Mouse (Mus musculus): ENCODE measurements around the gene C8a. TPM values are rescaled to one million over a fixed set of nuclear protein-coding genes. Genes with fewer than 3 reads are reported as not detected.

Gene C8a
- polyA plus RNA-seq, 1 experiment from 2014 or later: not detected

DNA sequence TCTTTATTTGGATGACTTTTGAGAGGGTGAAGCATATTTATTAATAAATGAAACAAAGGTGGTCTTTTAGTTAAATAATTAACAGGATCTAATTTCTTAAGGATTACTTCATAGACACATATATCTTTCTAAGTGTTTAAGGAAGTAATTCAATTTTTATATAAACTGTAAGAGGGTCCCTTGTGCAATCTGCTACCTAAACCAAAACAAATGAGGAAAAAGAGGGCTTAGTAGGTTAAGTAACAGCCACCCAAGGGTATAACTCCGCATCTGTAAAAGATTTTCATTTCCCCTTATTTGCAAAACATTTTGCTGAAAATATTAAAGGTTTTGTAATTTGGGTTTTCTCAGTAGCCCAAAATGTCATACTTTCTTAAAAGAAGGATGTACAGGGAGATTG, 11.8 kb downstream of the C8a start:
- Histone ChIP-seq H3K27me3 (ENCODE audit: control insufficient read depth, insufficient read depth, low read length) (no peaks in the 10 kb centered on the region), H3K36me3 (replicated peaks; ENCODE audit: control insufficient read depth, insufficient read depth, low read depth, low read length) (no peaks in the 10 kb centered on the region), H3K9me3 (replicated peaks; ENCODE audit: control insufficient read depth, low read length) (no peaks in the 10 kb centered on the region), H3K4me2 (ENCODE audit: low read depth, low read length) (no peak overlapping the region), H3K4me1 (ENCODE audit: control insufficient read depth, insufficient read depth, low read length) (no peaks in the 10 kb centered on the region), H3K27ac (replicated peaks; ENCODE audit: low read depth, low read length) (no peak overlapping the region), H3K4me3 (ENCODE audit: low read depth, low read length) (no peak overlapping the region), H3K9ac (replicated peaks; ENCODE audit: low read length) (no peak overlapping the region)
- DNase-seq (ENCODE audit: low spot score) (no peak), ATAC-seq (replicated peaks; ENCODE audit: insufficient number of reproducible peaks, low FRiP score, low TSS enrichment, low read depth) (no peak)
- WGBS: 76% methylated on average over 1 of the region's 1 CpGs

DNA sequence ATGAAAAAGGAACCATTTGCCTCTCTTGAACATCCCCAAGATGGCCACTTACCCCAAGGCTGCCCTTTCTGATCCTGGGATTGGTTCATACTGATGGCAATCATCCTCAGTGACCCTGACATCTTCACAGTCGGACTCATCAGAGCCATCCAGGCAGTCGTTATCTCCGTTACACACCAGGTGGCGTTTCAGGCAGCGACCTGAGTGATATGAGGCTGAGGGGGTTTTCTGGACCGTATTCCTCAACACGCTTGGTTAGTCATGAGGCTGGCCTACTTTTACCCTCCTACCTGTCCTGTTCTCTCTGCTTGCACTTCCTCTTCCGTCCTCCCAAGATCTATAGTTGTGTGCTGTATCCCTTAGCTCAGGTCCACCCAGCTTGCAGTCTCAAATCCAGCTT, 15.0 kb downstream of the C8a start:
- Histone ChIP-seq H3K4me1 (ENCODE audit: control insufficient read depth, insufficient read depth, low read length) (no peaks in the 10 kb centered on the region), H3K36me3 (replicated peaks; ENCODE audit: control insufficient read depth, insufficient read depth, low read depth, low read length) (no peaks in the 10 kb centered on the region), H3K9ac (replicated peaks; ENCODE audit: low read length) (no peak overlapping the region), H3K27ac (replicated peaks; ENCODE audit: low read depth, low read length) (no peak overlapping the region), H3K4me2 (ENCODE audit: low read depth, low read length) (no peak overlapping the region), H3K9me3 (replicated peaks; ENCODE audit: control insufficient read depth, low read length) (no peaks in the 10 kb centered on the region), H3K4me3 (ENCODE audit: low read depth, low read length) (no peak overlapping the region), H3K27me3 (ENCODE audit: control insufficient read depth, insufficient read depth, low read length) (no peaks in the 10 kb centered on the region)
- ATAC-seq (replicated peaks; ENCODE audit: insufficient number of reproducible peaks, low FRiP score, low TSS enrichment, low read depth): no peak
- no peak for DNase-seq (ENCODE audit: low spot score)
- WGBS: 77% methylated on average over 8 of the region's 8 CpGs

DNA sequence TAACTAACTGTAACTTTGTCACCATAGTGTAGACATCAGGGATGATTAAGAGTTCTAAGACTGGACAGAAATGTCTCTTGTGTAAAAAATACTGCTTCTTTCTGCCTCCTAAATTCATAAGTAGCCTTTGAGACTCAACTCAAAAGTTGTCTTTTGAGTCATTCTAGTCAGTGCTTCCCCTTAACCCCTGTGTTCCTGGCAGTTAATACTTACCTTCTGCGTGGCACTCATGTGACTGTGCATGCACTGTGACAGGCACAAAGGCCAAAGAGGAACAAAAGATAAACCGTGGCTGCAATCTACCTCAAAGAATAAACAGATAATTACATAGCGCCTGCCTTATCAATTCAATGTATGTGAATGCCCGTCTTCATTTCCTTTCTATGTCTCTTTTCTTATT, 18.4 kb downstream of the C8a start:
- 79% methylated on average over 4 of the region's 4 CpGs for WGBS
- H3K9me3 ChIP-seq (replicated peaks; ENCODE audit: control insufficient read depth, low read length): no peaks in the 10 kb centered on the region
- ATAC-seq (replicated peaks; ENCODE audit: insufficient number of reproducible peaks, low FRiP score, low TSS enrichment, low read depth) (no peak), DNase-seq (ENCODE audit: low spot score) (no peak)
- H3K4me2 ChIP-seq (ENCODE audit: low read depth, low read length): no peak overlapping the region
- no peaks in the 10 kb centered on the region for H3K4me1 ChIP-seq (ENCODE audit: control insufficient read depth, insufficient read depth, low read length)
- H3K4me3 ChIP-seq (ENCODE audit: low read depth, low read length): no peak overlapping the region
- H3K27me3 ChIP-seq (ENCODE audit: control insufficient read depth, insufficient read depth, low read length): no peaks in the 10 kb centered on the region
- no peaks in the 10 kb centered on the region for H3K36me3 ChIP-seq (replicated peaks; ENCODE audit: control insufficient read depth, insufficient read depth, low read depth, low read length)
- H3K27ac ChIP-seq (replicated peaks; ENCODE audit: low read depth, low read length): no peak overlapping the region
- no peak overlapping the region for H3K9ac ChIP-seq (replicated peaks; ENCODE audit: low read length)

DNA sequence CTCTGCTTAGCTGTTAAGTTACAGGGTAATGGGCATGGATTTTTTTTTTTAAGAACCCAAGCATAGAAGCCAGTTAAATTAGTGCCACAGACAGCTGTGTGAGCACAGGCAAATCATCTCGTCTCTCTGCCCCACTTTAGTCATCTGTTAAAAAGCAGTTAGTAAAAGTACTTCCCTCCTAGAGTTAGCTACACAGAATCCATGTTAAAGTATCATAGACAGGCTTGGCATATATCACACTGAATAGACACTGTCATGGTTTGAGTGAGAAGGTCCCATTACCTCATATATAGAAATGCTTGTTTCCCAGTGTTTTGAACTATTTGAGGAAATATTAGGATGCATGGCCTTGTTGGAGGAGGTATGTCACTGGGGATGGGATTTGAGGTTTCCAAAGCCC, 19.2 kb downstream of the C8a start, which contains the start of gene Gm17662:
TSS of gene Gm17662 (plus strand) at position 301 of the 400 bp plus-strand sequence.
- ATAC-seq (replicated peaks; ENCODE audit: insufficient number of reproducible peaks, low FRiP score, low TSS enrichment, low read depth) (no peak), DNase-seq (ENCODE audit: low spot score) (no peak)
- Histone ChIP-seq H3K4me1 (ENCODE audit: control insufficient read depth, insufficient read depth, low read length) (no peaks in the 10 kb centered on the region), H3K36me3 (replicated peaks; ENCODE audit: control insufficient read depth, insufficient read depth, low read depth, low read length) (no peaks in the 10 kb centered on the region), H3K4me2 (ENCODE audit: low read depth, low read length) (no peak within 1 kb of the TSS), H3K27ac (replicated peaks; ENCODE audit: low read depth, low read length) (no peak within 1 kb of the TSS), H3K9me3 (replicated peaks; ENCODE audit: control insufficient read depth, low read length) (no peaks in the 10 kb centered on the region), H3K4me3 (ENCODE audit: low read depth, low read length) (no peak within 1 kb of the TSS), H3K27me3 (ENCODE audit: control insufficient read depth, insufficient read depth, low read length) (no peaks in the 10 kb centered on the region), H3K9ac (replicated peaks; ENCODE audit: low read length) (no peak within 1 kb of the TSS)
- 81% methylated on average over 1 of the region's 1 CpGs for whole genome bisulfite sequencing

DNA sequence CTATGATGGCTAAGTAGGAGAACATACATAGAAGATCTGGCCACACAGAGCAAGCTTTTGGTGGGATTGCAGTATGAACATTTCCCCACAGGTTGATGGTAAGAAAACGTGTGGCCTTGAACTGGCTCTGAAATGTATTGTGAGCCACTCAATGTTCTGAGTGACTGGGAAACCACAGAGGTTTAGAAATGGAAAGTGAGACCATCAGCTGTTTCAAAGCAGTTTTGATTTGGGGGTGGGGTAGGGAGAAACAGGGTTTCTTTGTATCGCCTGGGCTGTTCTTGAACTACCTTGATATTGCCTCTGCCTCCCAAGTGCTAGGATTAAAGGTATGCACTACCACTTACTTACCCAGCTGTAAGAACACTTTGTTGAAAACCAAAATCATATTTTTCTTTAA, 21.0 kb downstream of the C8a start:
- H3K9me3 ChIP-seq (replicated peaks; ENCODE audit: control insufficient read depth, low read length): no peaks in the 10 kb centered on the region
- DNase-seq (ENCODE audit: low spot score): no peak
- WGBS: 78% methylated on average over 2 of the region's 2 CpGs
- no peak overlapping the region for H3K27ac ChIP-seq (replicated peaks; ENCODE audit: low read depth, low read length)
- H3K36me3 ChIP-seq (replicated peaks; ENCODE audit: control insufficient read depth, insufficient read depth, low read depth, low read length): no peaks in the 10 kb centered on the region
- no peak for ATAC-seq (replicated peaks; ENCODE audit: insufficient number of reproducible peaks, low FRiP score, low TSS enrichment, low read depth)
- no peak overlapping the region for H3K4me2 ChIP-seq (ENCODE audit: low read depth, low read length)
- no peaks in the 10 kb centered on the region for H3K27me3 ChIP-seq (ENCODE audit: control insufficient read depth, insufficient read depth, low read length)
- no peaks in the 10 kb centered on the region for H3K4me1 ChIP-seq (ENCODE audit: control insufficient read depth, insufficient read depth, low read length)
- H3K4me3 ChIP-seq (ENCODE audit: low read depth, low read length): no peak overlapping the region
- no peak overlapping the region for H3K9ac ChIP-seq (replicated peaks; ENCODE audit: low read length)

DNA sequence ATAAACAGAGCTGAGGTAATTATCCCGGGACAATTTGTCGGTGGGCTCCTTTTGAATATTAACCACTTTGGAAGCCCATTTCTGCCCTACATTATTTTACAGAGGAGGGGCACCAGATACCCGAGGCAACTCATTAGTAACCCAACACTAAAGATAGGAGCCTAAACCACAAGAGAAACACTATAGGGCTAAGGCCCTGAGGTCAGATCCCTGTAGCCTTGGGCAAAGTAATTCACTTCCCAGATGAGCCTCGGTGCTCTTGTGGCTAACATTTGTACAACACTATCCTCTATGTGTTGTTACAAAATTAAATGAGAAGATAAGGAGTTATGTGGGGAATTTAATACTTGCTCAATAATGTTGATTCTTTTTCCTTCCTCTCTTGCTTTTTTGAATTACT, 32.7 kb downstream of the C8a start:
- no peak overlapping the region for H3K4me2 ChIP-seq (ENCODE audit: low read depth, low read length)
- H3K4me1 ChIP-seq (ENCODE audit: control insufficient read depth, insufficient read depth, low read length): no peaks in the 10 kb centered on the region
- WGBS: 30% methylated on average over 4 of the region's 4 CpGs
- no peaks in the 10 kb centered on the region for H3K27me3 ChIP-seq (ENCODE audit: control insufficient read depth, insufficient read depth, low read length)
- H3K4me3 ChIP-seq (ENCODE audit: low read depth, low read length): no peak overlapping the region
- H3K9ac ChIP-seq (replicated peaks; ENCODE audit: low read length): no peak overlapping the region
- ATAC-seq (replicated peaks; ENCODE audit: insufficient number of reproducible peaks, low FRiP score, low TSS enrichment, low read depth) (no peak), DNase-seq (ENCODE audit: low spot score) (peak; percentile 29)
- H3K27ac ChIP-seq (replicated peaks; ENCODE audit: low read depth, low read length): no peak overlapping the region
- H3K9me3 ChIP-seq (replicated peaks; ENCODE audit: control insufficient read depth, low read length): no peaks in the 10 kb centered on the region
- H3K36me3 ChIP-seq (replicated peaks; ENCODE audit: control insufficient read depth, insufficient read depth, low read depth, low read length): no peaks in the 10 kb centered on the region

DNA sequence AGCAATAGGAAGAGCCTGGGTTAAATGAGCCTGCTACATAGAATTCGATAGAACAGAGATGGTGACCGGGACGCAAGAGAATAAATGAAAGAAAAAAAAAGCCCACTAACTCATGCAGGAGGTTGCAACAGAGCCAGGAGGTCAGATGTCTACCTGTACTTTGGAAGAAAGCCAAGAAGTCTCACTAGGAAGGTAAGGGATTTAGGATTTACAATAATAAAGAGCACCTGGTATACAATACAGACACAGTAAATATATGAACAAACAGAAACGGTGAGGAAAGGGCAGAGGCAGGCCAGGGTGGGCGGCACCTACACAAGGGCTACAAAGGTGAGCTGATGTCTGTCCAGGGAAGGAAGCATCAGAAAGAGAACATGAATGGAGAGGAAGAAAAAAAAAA, 34.0 kb downstream of the C8a start:
- DNase-seq (ENCODE audit: low spot score): no peak
- Histone ChIP-seq H3K9me3 (replicated peaks; ENCODE audit: control insufficient read depth, low read length) (no peaks in the 10 kb centered on the region), H3K4me2 (ENCODE audit: low read depth, low read length) (no peak overlapping the region), H3K9ac (replicated peaks; ENCODE audit: low read length) (no peak overlapping the region), H3K36me3 (replicated peaks; ENCODE audit: control insufficient read depth, insufficient read depth, low read depth, low read length) (no peaks in the 10 kb centered on the region), H3K4me1 (ENCODE audit: control insufficient read depth, insufficient read depth, low read length) (no peaks in the 10 kb centered on the region), H3K4me3 (ENCODE audit: low read depth, low read length) (no peak overlapping the region), H3K27ac (replicated peaks; ENCODE audit: low read depth, low read length) (no peak overlapping the region), H3K27me3 (ENCODE audit: control insufficient read depth, insufficient read depth, low read length) (no peaks in the 10 kb centered on the region)
- no peak for ATAC-seq (replicated peaks; ENCODE audit: insufficient number of reproducible peaks, low FRiP score, low TSS enrichment, low read depth)
- 86% methylated on average over 5 of the region's 5 CpGs for WGBS

DNA sequence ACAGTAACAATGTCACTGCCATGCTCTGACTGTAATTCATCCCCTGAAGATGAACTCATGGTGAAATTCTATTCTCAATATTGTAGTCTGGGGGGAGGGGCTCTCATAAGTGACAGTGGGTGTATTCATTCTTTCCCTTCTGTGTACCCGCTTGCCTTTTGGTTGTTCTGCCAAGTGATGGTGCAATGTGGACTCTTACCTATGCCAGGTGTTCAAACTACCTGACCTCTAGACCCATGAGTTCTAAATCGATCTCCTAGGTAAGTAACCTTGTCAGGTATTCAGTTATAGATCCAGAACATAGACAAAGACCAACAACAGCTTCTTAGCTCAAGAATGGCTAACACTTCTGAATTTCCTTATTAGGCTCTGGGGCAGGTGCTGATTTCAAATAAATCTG, 37.9 kb downstream of the C8a start:
- Histone ChIP-seq H3K4me2 (ENCODE audit: low read depth, low read length) (no peak overlapping the region), H3K27ac (replicated peaks; ENCODE audit: low read depth, low read length) (no peak overlapping the region), H3K9me3 (replicated peaks; ENCODE audit: control insufficient read depth, low read length) (no peaks in the 10 kb centered on the region), H3K4me1 (ENCODE audit: control insufficient read depth, insufficient read depth, low read length) (no peaks in the 10 kb centered on the region), H3K4me3 (ENCODE audit: low read depth, low read length) (no peak overlapping the region), H3K27me3 (ENCODE audit: control insufficient read depth, insufficient read depth, low read length) (no peaks in the 10 kb centered on the region), H3K36me3 (replicated peaks; ENCODE audit: control insufficient read depth, insufficient read depth, low read depth, low read length) (no peaks in the 10 kb centered on the region), H3K9ac (replicated peaks; ENCODE audit: low read length) (no peak overlapping the region)
- no peak for DNase-seq (ENCODE audit: low spot score)
- WGBS: 85% methylated on average over 2 of the region's 2 CpGs
- ATAC-seq (replicated peaks; ENCODE audit: insufficient number of reproducible peaks, low FRiP score, low TSS enrichment, low read depth): no peak
